Mouse (Mus musculus) ES-Bruce4 (cell line): Measurements from ENCODE around the gene Per3.

Experiments used
- CTCF ChIP-seq: IDR thresholded peaks from one replicate; pipeline ENCODE4 v1.8.1; 2011; ENCODE audit warnings: low read depth, low read length
- EP300 ChIP-seq: IDR thresholded peaks from 2 replicates; pipeline ENCODE4 v1.6.1; 2011; ENCODE audit warnings: low read depth, low read length; ENCODE audit not compliant: insufficient read depth
- POLR2A ChIP-seq: IDR thresholded peaks from one replicate; pipeline ENCODE4 v1.8.1; 2011; ENCODE audit warnings: low read length; ENCODE audit not compliant: insufficient read depth

GRCm38 (mm10) chr4:151043281-151043680 is 1.2 kb downstream of the Per3 start:
- TF ChIP-seq EP300 (no peak), POLR2A (no peak), CTCF (no peak)
